Mouse (Mus musculus) WW6 (cell line): ENCODE data around the gene Olfr56.
"Not testable (repeated sequence)": the region's sequence is repeated elsewhere in the genome, so short reads cannot be mapped to it uniquely, and the experiment has no call there.

Experiments
- DNase-seq: peaks from one replicate; pipeline ENCODE4 v3.0.0-alpha.2; 2013; ENCODE audit warnings: low read depth, low spot score

The Olfr56 gene

DNA sequence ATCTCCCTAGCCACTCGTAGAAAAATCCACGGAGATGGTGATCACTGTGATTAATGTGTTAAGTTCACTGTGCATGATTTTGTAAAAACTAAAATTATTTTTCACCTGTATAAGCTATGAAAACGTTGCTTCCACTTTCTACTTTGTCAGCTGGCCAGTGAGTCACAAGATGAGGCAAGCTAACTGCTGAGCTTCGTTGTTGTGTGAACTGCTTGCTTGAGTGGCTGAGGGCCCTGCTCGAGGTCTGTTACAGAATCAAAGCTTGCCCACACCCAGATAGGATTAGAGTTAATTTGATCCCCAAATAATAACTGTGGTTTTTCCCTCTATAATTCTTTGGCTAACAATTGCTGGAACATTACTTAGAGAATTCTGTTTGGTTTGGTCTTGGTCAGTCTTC lies 73.2 kb downstream of the Olfr56 start:
- DNase-seq: not testable (repeated sequence)

DNA sequence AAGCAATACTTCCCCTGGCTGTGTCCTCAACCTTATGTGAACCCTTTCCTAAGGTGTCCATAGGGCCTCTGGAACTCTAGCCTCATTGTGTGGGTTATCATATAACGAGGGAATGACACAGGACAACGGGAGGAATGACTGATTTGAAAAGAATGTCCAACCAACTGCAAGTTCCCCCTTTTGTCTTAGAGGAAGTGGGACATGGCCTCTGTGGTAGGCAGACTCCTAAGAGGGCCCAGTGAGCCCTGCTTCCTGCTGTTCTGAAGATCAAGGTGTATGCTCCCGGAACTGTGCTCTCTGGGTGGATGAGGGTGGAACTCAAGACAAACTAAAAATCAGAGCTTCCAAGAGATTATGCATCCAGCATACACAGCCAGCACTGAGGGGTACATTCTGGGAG lies 81.4 kb downstream of the Olfr56 start:
- not testable (repeated sequence) for DNase-seq

- not testable (repeated sequence) for DNase-seq
Measured at GRCm38 (mm10) chr11:49061865-49062264, 83.2 kb downstream of the Olfr56 start.

DNA sequence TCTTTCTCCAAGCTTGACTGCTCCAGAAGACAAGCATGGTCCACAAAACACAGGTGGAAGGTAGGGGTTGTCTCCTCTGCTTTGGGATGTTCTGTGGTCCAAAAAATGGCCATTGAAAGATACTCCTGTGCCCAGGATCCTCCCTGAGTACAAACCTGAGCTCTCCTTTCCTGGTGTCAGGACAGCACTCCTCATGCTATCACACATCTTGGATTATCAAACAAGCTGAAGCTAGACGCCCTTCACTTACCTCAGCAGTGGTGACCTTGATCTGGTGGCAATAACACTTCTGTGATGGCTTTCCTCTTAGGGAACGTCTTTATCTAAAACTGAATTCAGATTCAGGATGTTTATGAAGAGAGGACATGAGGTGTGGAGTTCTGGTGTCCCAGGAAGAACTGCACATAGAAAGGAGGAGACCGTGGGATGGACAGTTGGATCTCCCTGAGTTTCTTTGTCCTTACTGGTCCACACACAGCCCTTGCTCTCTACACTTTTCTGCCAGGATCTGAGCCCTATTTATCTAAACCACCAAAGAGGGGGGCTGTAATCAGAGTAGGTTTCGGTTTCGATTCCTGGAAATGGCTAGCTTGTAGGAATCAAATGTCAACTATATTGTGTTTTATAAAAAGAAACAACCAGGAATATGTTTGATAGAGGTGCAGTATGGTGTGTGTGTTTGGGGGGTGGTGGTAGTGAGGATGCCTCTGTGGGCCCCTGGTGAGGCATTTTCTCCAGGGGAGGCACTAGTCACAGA lies 85.2 kb downstream of the Olfr56 start, which contains the start of gene Tgtp2:
Gene Tgtp2 (minus strand): TSS at position 494 of the 757 bp plus-strand sequence.
- DNase-seq: not testable (repeated sequence)

DNA sequence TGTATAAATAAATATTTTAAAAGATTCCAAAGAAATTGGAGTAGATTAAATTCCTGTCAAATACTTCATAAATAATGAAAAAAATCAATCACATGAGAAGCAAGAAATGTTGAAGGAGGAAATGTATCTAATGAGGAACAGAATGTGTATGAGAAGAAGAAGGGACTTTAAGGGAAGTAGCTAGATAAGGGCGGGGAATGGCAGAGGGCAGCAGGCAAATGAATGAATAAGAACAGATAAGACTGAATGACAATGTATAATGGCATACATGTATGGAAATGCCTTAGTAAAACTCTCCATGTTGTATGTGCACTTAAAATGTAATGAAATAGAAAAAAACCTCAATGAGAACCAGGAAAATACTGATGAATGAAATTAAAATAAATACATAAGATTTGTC lies 89.7 kb downstream of the Olfr56 start:
- no peak for DNase-seq

DNA sequence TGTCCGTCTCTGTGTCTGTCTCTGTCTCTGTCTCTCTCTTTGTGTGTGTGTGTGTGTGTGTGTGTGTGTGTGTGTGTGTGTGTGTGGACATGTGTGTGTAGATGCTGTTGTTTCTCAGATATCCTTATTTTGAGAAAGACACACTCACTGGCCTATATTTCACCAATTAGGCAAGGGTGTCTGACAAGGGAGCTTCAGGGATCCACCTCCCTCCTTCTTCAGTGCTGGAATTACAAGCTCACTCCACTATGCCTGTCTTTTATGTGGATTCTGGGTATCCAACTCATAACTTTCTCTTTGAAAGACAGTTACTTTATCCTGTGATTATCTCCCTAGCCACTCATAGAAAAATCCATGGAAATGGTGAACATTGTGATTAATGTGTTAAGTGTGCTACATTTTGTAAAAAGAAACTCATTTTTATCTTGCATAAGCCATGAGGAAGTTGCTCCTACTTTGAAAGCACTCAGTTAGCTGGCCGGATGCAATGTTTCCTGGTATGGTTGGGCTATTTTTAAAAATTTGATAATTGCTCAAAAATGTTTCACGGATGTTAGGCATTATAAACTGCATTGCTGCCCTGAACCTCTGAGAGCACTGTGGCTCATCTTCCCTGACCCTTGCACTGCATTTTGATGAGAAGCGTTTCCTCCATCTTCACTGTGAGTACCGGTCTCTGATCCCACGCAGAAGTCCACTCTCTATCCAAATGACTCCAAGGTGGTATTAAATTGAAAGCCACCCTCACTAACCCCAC lies 97.5 kb downstream of the Olfr56 start, which contains the start of gene Ifi47:
Gene Ifi47 (plus strand): TSS at position 587 of the 757 bp plus-strand sequence.
- not testable (repeated sequence) for DNase-seq

DNA sequence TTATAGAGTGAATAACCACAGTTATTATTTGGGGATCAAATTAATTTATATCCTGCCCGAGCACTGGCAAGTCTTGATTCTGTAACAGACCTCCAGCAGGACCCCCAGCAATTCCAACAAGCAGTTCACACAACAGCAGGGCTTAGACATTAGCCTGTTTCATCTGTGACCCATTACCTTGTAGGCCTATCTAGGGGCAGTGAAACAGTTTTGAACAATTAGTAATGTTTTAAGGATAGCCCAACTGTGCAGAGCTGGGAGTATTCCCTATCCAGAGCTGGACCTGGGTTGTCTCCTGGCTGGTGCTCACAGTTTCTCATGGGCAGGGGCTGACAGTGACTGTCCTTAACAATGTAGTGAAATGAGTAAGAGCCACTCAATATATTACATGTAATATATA lies 98.3 kb downstream of the Olfr56 start:
- DNase-seq: no peak

DNA sequence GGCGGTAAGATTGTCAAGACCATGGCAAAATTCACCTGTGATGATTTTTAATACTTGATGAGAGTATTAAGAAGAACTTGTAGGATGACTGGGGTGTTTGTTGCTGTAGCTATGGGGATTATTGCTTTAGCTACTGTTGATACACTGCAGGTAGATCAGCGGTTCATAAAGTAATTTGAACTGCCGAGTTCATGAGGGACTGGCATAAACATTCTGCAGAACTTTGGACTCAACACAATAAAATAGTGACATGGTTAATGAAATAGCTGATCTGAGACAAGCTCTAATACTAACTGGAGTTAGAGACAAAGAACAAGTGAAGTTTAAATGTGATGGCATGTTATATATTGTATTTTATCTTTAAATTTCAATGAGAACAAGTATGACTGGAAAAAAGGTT lies 100.0 kb downstream of the Olfr56 start:
- DNase-seq: no peak

GRCm38 (mm10) chr11:49080636-49081035 lies 101.9 kb downstream of the Olfr56 start:
- no peak for DNase-seq

GRCm38 (mm10) chr11:49081356-49081755 lies 102.7 kb downstream of the Olfr56 start:
- no peak for DNase-seq

DNA sequence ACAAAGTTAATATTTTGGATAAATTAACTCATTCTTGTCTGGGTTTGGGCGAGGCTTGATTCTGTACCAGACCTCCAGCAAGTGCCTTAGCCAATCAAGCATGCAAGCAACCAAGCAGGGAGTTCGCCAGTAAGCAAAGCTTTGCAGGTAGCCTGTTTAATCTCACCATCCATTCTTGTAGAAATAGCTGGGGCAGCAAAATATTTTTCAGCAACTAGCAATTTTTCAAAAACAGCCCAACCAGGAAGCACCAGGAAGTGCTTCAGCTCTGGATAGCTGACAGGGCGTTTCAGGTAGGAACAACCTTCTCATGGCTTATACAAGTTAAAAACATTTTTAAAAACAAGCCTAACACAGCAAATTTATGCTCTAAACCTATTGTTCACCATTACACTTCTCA lies 103.2 kb downstream of the Olfr56 start:
- no peak for DNase-seq

- DNase-seq: no peak
Measured at GRCm38 (mm10) chr11:49083146-49083545, 104.5 kb downstream of the Olfr56 start.

DNA sequence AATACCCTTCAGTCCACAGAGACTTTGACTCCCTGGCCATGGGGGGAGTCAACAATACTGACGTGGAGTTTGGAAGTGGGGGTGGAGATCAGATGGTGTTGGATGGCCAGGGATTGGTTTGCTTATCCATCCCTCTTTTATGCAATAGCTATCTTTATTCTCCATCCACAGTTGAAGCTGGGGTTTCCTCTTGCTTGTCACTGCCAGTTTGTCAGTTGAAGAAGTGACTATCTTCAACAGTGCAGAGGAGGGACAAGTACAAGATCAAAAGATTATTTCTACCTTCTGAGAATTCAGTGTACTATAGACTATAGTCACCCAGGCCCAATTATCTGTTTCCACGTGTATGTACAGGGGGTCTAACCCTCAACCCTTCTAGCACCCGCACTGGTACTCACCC lies 105.1 kb downstream of the Olfr56 start:
- DNase-seq: no peak

- DNase-seq: no peak
Measured at GRCm38 (mm10) chr11:49084385-49084784, 105.7 kb downstream of the Olfr56 start.

GRCm38 (mm10) chr11:49084875-49085274 lies 106.2 kb downstream of the Olfr56 start:
- no peak for DNase-seq

GRCm38 (mm10) chr11:49086858-49087361 lies 108.2 kb downstream of the Olfr56 start:
- no peak for DNase-seq

GRCm38 (mm10) chr11:49087830-49088616 lies 109.3 kb downstream of the Olfr56 start:
- DNase-seq: no peak

- no peak for DNase-seq
Measured at GRCm38 (mm10) chr11:49088990-49089652, 110.4 kb downstream of the Olfr56 start.

DNA sequence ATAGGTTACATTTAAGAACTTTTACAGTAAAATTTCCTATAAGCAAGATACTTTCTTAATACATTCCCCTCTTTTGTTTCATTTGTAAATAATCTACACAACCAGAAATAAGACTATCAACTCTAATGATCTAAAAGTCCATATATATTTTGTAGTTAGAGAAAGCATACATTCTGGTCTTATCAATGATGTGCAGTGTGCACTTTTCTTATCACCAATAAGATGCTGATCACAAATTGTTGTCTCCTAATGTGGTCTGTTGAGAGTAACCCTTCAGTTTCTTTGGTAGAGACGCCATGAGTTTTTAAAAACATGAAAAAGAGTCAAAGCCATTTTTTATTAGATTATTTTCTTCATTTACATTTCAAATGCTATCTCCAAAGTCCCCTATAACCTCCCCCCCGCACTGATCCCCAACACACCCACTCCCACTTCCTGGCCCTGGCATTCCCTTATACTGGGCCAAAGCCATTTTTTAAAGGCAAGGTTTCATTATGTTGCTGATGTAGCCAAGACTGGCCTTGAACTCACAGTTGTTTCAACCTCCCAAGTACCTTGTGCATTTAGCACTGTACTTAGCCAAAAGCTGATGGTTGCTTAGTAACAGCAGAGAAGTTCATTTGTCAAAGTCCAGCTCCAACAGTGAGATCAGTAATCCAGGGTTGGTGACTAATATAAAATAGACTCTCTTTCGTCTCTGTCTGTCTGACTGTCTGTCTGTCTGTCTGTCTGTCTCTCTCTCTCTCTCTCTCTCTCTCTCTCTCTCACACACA lies 111.2 kb downstream of the Olfr56 start:
- DNase-seq: no peak

GRCm38 (mm10) chr11:49090551-49090950 lies 111.9 kb downstream of the Olfr56 start:
- no peak for DNase-seq
